Mouse (Mus musculus) bone marrow, adult 2 months (tissue): ENCODE data around the gene Nubpl.
"Not testable (repeated sequence)": the region's sequence is repeated elsewhere in the genome, so short reads cannot be mapped to it uniquely, and the experiment has no call there.

Experiments
- CTCF ChIP-seq: fragments of 200-500 bp; IDR thresholded peaks from 2 replicates; pipeline ENCODE4 v1.5.1; 2011; ENCODE audit warnings: low read length, control low read depth; ENCODE audit not compliant: control insufficient read depth, insufficient read depth
- POLR2A ChIP-seq: fragments of 200-500 bp; IDR thresholded peaks from 2 replicates; pipeline ENCODE4 v1.6.1; 2011; ENCODE audit warnings: low read depth, mild to moderate bottlenecking, control low read depth, low read length, borderline replicate concordance; ENCODE audit not compliant: control insufficient read depth

GRCm38 (mm10) chr12:52079296-52079695 is 18.2 kb upstream of the Nubpl start:
- not testable (repeated sequence) for TF ChIP-seq CTCF, POLR2A
